Mouse (Mus musculus) heart, embryonic 16.5 days (tissue): ENCODE results near the gene Ndufs4. TPM values are rescaled to one million over a fixed set of nuclear protein-coding genes. Genes with fewer than 3 reads are reported as not detected.

Experiments
- ATAC-seq: fragments of 200-750 bp; cut with Nextera tagmentation; replicated peaks from 2 replicates; pipeline ENCODE4 v1.8.0; 2017; ENCODE audit warnings: moderate number of reproducible peaks; ENCODE audit not compliant: insufficient read depth, low FRiP score; ENCODE audit errors: extremely low read depth
- H3K27ac ChIP-seq: fragments of 300-500 bp; sonication (generic); 2 replicates; pipeline ENCODE4 v1.5.1; 2014; ENCODE audit warnings: mild to moderate bottlenecking, low read length, control low read depth, moderate library complexity
- H3K27me3 ChIP-seq: fragments of 300-500 bp; sonication (generic); 2 replicates; pipeline ENCODE4 v1.6.1; 2014; ENCODE audit warnings: low read length, mixed read lengths; ENCODE audit not compliant: control insufficient read depth, insufficient read depth
- H3K36me3 ChIP-seq: fragments of 300-500 bp; sonication (generic); 2 replicates; pipeline ENCODE4 v1.6.1; 2014; ENCODE audit not compliant: control insufficient read depth, insufficient read depth
- H3K4me1 ChIP-seq: fragments of 300-500 bp; sonication (generic); 2 replicates; pipeline ENCODE4 v1.6.1; 2014; ENCODE audit warnings: low read length, mixed read lengths; ENCODE audit not compliant: control insufficient read depth, insufficient read depth
- H3K4me2 ChIP-seq: fragments of 300-500 bp; sonication (generic); 2 replicates; pipeline ENCODE4 v1.6.1; 2014; ENCODE audit warnings: low read depth, mild to moderate bottlenecking, control low read depth, low read length
- H3K4me3 ChIP-seq: fragments of 300-500 bp; sonication (generic); 2 replicates; pipeline ENCODE4 v1.5.1; 2014; ENCODE audit warnings: mild to moderate bottlenecking, control low read depth, low read length
- H3K9ac ChIP-seq: fragments of 300-500 bp; sonication (generic); 2 replicates; pipeline ENCODE4 v1.6.1; 2014; ENCODE audit warnings: low read length, control low read depth
- H3K9me3 ChIP-seq: fragments of 300-500 bp; sonication (generic); replicated peaks from 2 replicates; pipeline ENCODE4 v1.6.1; 2016; ENCODE audit warnings: low read length; ENCODE audit not compliant: control insufficient read depth
- WGBS: fragments of 180-500 bp; shearing (Covaris S2); extraction: QIAGEN DNeasy Blood & Tissue Kit; methylation state at CpG from one replicate; pipeline ENCODE4 v1.1.7; 2014; 5-methylcytosine and 5-hydroxymethylcytosine counted together
- polyA plus RNA-seq: library from polyadenylated mRNA; unstranded; fragments of >200 nt; fragmentation: Nextera tagmentation; extraction: Ambion mirVana; gene quantifications from 2 replicates; pipeline ENCODE4 v1.2.1, GENCODE M21; 2015

Ndufs4 gene
- 409 and 418 TPM in 2 replicates for polyA plus RNA-seq

DNA sequence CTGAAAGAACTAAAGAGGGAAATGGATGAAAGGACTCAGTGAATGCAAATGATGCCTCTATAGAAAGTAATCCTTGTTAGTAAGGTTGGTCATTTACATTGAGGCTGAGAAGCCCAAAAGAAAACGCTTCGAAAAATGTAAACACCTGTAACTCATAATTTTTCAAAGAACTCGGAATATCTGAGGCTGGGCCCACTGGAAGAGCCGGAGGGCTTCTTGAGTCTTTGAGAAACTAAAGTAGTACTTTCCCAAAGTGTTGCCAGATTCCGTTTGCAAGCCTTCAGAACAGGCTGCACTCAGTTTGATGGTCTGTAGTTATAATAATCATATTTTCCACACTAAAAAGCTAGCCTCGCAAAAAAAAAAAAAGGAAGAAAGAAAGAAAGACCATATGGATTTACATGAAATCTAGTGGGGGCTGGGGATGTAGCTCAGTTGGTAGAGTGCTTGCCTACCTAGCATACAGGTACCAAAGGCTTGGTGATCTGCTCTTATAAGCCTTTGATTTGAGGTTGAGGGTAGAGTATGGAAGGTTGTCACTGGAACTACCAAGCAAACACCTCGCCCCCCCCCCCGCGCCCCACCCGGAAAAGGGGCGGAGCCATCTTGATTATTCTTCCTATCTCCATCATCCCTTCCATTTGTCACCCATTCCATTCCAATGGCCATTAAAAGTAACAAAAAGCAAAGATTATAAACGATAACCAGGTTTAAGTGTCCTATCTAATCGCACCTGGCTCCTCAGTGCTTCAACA lies at the start of gene Ndufs4:
TSS of gene Ndufs4 (minus strand) at position 48 of the 755 bp plus-strand sequence.
- H3K9me3 ChIP-seq: no peaks in the 10 kb centered on the region
- no peaks in the 10 kb centered on the region for H3K36me3 ChIP-seq
- peak within 1 kb of the TSS; percentile 94 for H3K4me3 ChIP-seq
- peak within 1 kb of the TSS; percentile 83 for H3K27ac ChIP-seq
- 40% methylated on average over 13 of the region's 13 CpGs for WGBS
- H3K27me3 ChIP-seq: no peaks in the 10 kb centered on the region
- H3K9ac ChIP-seq: peak within 1 kb of the TSS; percentile 94
- ATAC-seq: no peak
- H3K4me1 ChIP-seq: peaks cover 7% of the 10 kb centered on the region
- H3K4me2 ChIP-seq: peak within 1 kb of the TSS; percentile 87

DNA sequence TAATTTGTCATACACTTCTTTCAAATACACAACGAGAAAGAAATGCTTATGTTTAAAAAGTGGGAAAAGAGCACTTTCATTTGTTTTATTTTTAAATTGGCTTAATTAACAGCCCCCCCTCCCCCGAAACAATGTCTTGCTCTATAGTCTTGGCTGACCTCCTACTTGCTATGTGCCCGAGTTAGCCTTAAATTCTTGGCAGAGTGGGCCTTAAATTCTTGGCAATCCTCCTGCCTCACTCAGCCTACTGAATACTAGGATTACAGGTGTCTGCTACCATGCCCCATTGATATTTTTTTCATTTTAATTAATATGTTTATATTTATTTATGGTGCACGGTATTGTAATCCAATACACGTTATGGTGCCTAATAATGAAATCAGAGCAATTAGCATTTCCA lies 44.4 kb upstream of the Ndufs4 start:
- no peak for ATAC-seq

DNA sequence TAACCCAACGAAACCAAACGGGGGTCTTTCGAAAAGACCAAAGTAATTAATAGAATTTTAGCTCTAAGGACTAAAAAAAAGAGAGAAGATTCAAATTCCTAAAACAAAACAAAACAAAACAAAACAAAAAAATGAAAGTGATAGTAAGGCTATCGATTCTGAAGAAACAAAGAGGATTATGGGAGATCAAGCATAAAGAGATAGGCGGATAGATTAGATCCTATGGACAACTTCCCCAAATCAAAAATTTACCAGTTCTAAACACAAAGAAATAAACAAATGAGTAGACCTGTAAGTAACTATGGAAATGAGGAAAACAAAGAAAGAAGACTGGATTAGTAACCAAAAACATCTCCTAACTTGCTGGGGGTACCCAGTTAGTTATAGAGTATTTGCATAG lies 37.2 kb upstream of the Ndufs4 start:
- no peaks in the 10 kb centered on the region; the same call in 1 of the 2 replicates for H3K9me3 ChIP-seq
- 92% methylated on average over 5 of the region's 5 CpGs for WGBS
- H3K4me3 ChIP-seq: no peak overlapping the region
- no peaks in the 10 kb centered on the region for H3K4me1 ChIP-seq
- no peaks in the 10 kb centered on the region for H3K27me3 ChIP-seq
- ATAC-seq: no peak
- H3K4me2 ChIP-seq: no peak overlapping the region
- H3K9ac ChIP-seq: no peak overlapping the region
- H3K36me3 ChIP-seq: no peaks in the 10 kb centered on the region
- no peak overlapping the region for H3K27ac ChIP-seq

More for the DNA sequence above, 44.4 kb upstream of the Ndufs4 start:
- Histone ChIP-seq H3K27ac (no peak overlapping the region), H3K9ac (no peak overlapping the region), H3K4me2 (no peak overlapping the region), H3K9me3 (no peaks in the 10 kb centered on the region), H3K36me3 (no peaks in the 10 kb centered on the region), H3K27me3 (no peaks in the 10 kb centered on the region), H3K4me3 (no peak overlapping the region), H3K4me1 (no peaks in the 10 kb centered on the region)
- WGBS: 65% methylated on average over 5 of the region's 5 CpGs

DNA sequence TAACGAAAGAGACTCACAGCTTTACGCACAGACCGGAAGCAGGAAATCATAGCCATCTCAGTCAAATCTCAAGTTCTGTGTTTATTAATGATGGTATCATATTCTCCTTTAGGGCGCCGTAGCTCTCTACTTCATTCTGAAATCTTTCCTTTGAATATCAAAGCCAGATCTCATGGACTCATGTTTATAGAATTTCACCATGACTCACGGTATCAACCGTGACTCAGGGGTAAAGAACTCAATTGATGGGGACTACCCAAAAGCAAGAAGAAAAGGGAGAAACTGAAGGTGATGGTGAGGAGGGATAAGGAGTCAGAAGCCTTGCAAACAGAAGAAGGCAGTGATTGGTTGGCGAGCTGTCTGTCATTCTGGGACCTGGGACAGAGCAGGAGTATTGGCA lies 32.2 kb upstream of the Ndufs4 start:
- Histone ChIP-seq H3K9ac (no peak overlapping the region), H3K9me3 (no peaks in the 10 kb centered on the region; the same call in 1 of the 2 replicates), H3K4me1 (no peaks in the 10 kb centered on the region), H3K4me3 (no peak overlapping the region), H3K36me3 (no peaks in the 10 kb centered on the region), H3K27ac (no peak overlapping the region), H3K27me3 (no peaks in the 10 kb centered on the region), H3K4me2 (peak overlapping the region; percentile 21; the same call in 1 of the 2 replicates)
- no peak for ATAC-seq
- WGBS: 63% methylated on average over 8 of the region's 8 CpGs

DNA sequence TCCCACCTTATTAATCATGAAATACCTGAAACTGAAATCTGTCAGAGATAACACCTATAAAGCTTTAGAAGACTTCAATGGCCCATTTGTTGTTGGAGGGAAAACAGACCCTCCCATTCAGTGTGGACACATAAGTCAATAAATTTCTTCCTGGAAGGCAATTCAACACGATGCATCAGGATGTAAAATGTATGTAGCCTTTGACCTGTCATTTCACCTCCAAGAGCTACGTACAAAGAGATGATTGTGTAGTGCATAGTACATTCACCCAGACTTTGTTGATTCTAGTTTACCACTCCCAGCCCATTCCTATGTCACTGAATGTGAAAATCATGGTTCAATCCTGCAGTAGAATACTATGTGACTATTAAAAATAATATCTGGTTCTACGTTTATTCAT lies 31.3 kb upstream of the Ndufs4 start:
- Histone ChIP-seq H3K4me2 (no peak overlapping the region), H3K27me3 (no peaks in the 10 kb centered on the region), H3K4me3 (no peak overlapping the region), H3K9ac (no peak overlapping the region), H3K27ac (no peak overlapping the region), H3K4me1 (no peaks in the 10 kb centered on the region), H3K9me3 (no peaks in the 10 kb centered on the region; the same call in 1 of the 2 replicates), H3K36me3 (no peaks in the 10 kb centered on the region)
- WGBS: 75% methylated on average over 3 of the region's 3 CpGs
- ATAC-seq: no peak

DNA sequence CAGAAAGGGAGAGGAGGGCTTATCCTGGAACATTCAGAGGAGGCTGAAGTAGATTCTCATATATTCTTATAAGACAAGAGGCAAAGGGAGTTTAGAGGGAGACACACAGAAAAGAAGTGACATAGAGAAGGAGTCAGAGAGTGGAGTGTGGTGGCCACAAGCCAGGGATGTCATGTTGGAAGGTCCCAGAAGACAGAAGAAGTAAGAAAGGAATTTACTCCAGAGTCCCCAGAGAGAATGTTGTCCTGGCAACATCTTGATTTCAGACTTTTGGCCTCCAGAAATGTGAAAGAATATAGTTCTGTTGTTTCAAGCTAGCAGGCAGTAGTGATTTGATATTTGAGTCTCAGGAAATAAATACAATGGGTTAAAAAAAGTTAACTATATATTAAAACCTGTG lies 24.3 kb upstream of the Ndufs4 start:
- Histone ChIP-seq H3K4me3 (no peak overlapping the region), H3K9me3 (no peaks in the 10 kb centered on the region), H3K4me2 (no peak overlapping the region), H3K4me1 (no peaks in the 10 kb centered on the region), H3K27ac (no peak overlapping the region), H3K27me3 (no peaks in the 10 kb centered on the region), H3K36me3 (no peaks in the 10 kb centered on the region), H3K9ac (no peak overlapping the region)
- ATAC-seq: no peak

DNA sequence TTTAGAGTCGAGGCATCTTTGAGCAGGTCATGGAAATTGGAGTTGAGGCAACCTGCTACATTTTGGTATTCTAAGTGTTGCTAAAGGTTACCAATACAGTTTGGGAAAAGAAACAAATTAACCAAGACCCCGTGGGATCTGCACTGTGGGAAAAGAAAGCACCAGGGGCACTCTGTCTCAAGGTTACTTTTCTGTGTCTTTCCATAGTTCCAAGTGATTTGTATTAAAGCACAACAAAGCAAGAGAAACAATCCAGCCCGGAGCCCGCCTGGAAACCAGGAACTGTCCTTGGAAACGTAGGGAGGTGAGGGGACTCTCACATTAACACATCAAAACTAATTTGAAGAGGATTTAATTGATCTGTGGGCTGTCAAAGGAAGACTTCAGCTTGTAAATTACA lies 18.8 kb upstream of the Ndufs4 start:
- no peak for ATAC-seq
- Histone ChIP-seq H3K36me3 (no peaks in the 10 kb centered on the region), H3K9ac (no peak overlapping the region), H3K4me3 (no peak overlapping the region), H3K27me3 (no peaks in the 10 kb centered on the region), H3K9me3 (no peaks in the 10 kb centered on the region), H3K4me2 (no peak overlapping the region), H3K4me1 (no peaks in the 10 kb centered on the region), H3K27ac (no peak overlapping the region)
- 23% methylated on average over 5 of the region's 5 CpGs for WGBS

DNA sequence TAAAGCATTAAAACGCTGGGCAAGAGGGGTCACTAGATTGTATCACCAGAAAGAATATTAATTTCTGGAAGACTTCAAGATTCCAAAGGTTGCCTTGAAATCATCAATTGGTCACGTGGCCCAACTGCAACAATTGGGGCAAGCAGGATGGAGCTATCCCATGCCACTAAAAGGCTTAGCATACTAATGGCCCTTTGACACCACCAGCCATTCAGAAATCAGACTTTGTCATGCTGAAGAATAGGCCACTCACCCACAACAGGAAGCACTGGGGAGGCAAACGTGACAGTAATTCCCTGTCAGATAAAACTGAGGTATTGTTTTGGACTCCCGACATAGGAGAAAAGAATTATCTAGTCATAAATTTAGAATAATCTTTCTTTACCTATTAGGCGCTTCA lies 18.4 kb upstream of the Ndufs4 start:
- H3K4me2 ChIP-seq: no peak overlapping the region
- H3K36me3 ChIP-seq: no peaks in the 10 kb centered on the region
- H3K4me3 ChIP-seq: no peak overlapping the region
- H3K4me1 ChIP-seq: no peaks in the 10 kb centered on the region
- no peaks in the 10 kb centered on the region for H3K27me3 ChIP-seq
- H3K9me3 ChIP-seq: no peaks in the 10 kb centered on the region
- 25% methylated on average over 5 of the region's 5 CpGs for WGBS
- ATAC-seq: no peak
- no peak overlapping the region for H3K9ac ChIP-seq
- H3K27ac ChIP-seq: no peak overlapping the region

DNA sequence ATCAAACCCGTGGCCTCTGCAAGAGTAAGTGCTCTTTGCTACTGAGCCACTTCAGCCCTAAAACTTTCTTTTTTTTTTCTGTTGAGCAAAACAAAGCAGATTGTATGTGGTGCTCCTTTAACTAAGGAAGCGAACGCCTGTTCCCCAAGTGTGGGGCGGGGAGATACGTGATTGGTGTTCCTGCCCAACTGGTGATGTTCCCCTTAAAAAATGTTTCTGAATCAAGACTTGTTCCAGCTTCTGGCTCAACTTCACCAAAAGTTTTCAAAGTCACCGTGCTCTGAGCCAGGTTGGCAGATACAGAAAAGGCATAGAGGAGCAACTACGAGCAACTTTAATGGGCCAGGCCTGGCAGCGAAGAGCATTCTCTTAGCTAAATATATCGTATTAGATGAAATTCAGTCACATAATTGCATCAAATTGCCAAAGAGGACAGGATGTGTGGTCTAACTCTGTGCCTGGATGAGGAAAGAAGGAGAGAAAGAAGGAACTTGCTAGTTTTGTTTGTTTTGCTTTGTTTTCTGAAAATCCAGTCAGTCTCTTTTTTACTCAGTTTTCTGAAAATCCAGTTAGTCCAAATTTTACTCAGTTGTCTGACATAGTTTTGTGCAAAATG lies 17.1 kb upstream of the Ndufs4 start:
- no peaks in the 10 kb centered on the region for H3K27me3 ChIP-seq
- H3K27ac ChIP-seq: no peak overlapping the region
- H3K36me3 ChIP-seq: no peaks in the 10 kb centered on the region
- no peak overlapping the region for H3K9ac ChIP-seq
- no peaks in the 10 kb centered on the region for H3K9me3 ChIP-seq
- H3K4me1 ChIP-seq: no peaks in the 10 kb centered on the region
- whole genome bisulfite sequencing: 82% methylated on average over 9 of the region's 9 CpGs
- H3K4me2 ChIP-seq: no peak overlapping the region
- ATAC-seq: no peak
- no peak overlapping the region for H3K4me3 ChIP-seq
